Mouse (Mus musculus) neural tube, embryonic 12.5 days (tissue): ENCODE measurements around the gene Mrps27. TPM values are rescaled to one million over a fixed set of nuclear protein-coding genes. Genes with fewer than 3 reads are reported as not detected.

Experiments used
- ATAC-seq: fragments of 200-750 bp; cut with Nextera tagmentation; 2 replicates; pipeline ENCODE4 v1.8.0; 2017; ENCODE audit warnings: low read depth, mild to moderate bottlenecking, moderate TSS enrichment, moderate library complexity; ENCODE audit not compliant: low FRiP score
- H3K27ac ChIP-seq: fragments of 300-500 bp; sonication (generic); 2 replicates; pipeline ENCODE4 v1.5.1; 2016
- H3K27me3 ChIP-seq: fragments of 300-500 bp; sonication (generic); replicated peaks from 2 replicates; pipeline ENCODE4 v1.6.1; 2016; ENCODE audit warnings: mild to moderate bottlenecking
- H3K36me3 ChIP-seq: fragments of 300-500 bp; sonication (generic); 2 replicates; pipeline ENCODE4 v1.6.1; 2016; ENCODE audit warnings: mild to moderate bottlenecking
- H3K4me1 ChIP-seq: fragments of 300-500 bp; sonication (generic); 2 replicates; pipeline ENCODE4 v1.6.1; 2016
- H3K4me2 ChIP-seq: fragments of 300-500 bp; sonication (generic); replicated peaks from 2 replicates; pipeline ENCODE4 v1.6.1; 2016; ENCODE audit warnings: mild to moderate bottlenecking
- H3K4me3 ChIP-seq: fragments of 300-500 bp; sonication (generic); 2 replicates; pipeline ENCODE4 v1.5.1; 2016
- H3K9ac ChIP-seq: fragments of 300-500 bp; sonication (generic); 2 replicates; pipeline ENCODE4 v1.6.1; 2016; ENCODE audit warnings: mild to moderate bottlenecking
- H3K9me3 ChIP-seq: fragments of 300-500 bp; sonication (generic); 2 replicates; pipeline ENCODE4 v1.6.1; 2016; ENCODE audit warnings: mild to moderate bottlenecking
- whole genome bisulfite sequencing: fragments of 180-500 bp; shearing (Covaris S2); methylation state at CpG from one replicate; pipeline ENCODE4 v1.1.7; 2016; 5-methylcytosine and 5-hydroxymethylcytosine counted together
- polyA plus RNA-seq: library from polyadenylated mRNA; unstranded; fragments of >200 nt; fragmentation: Nextera tagmentation; extraction: Ambion mirVana; gene quantifications from 2 replicates; pipeline ENCODE4 v1.2.1, GENCODE M21; 2016

The Mrps27 gene
- polyA plus RNA-seq, 1 experiment from 2014 or later, result 49.4 TPM

DNA sequence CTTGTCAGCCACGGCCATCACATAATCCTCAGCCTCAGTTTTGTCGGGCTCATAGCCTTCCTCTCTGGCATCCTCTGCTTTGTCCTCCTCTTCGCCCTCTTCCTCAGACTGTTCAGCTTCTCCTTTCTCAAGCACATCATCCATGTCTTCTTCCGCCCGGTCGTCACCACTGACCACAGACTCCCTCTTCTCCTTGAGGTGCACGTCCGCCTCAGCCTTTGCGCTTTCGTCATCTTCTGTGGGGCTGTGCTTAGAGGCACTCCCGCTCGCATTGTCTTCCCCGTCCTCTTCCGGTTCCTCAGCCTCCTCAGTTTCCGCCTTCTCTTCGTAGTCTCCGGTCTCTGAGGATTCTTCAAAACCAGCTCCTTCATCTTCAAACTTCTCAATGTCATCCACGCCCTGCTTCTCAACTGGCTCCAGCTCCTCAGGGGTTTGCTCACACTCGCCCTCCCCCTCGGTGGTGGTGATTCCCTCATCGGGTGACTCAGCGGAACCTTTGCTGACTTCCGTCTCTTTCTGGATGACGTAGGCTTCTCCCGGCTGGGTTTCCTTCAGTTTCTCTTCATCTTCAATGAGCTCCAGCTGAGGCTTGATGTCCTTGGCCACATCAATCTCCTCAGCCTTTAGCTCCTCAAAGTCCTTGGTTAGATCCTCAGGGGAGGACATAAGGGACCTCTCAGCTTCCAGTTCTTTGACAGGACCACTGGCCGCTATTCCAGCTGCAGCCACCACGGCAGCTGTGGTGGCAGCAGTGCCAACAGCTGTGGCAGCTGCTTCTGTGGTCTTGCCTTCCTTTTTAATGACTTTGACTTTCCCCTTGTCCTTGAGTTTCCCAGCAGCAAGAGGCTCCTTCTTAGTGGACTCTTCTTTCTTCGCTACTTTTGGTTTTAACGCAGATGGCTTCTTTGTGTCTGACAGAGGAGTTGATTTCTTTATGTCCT lies 88.8 kb downstream of the Mrps27 start:
- no peak overlapping the region for H3K4me2 ChIP-seq
- H3K4me1 ChIP-seq, result no peaks in the 10 kb centered on the region
- H3K4me3 ChIP-seq, result no peak overlapping the region
- H3K9me3 ChIP-seq, result no peaks in the 10 kb centered on the region
- ATAC-seq, result no peak
- no peak overlapping the region for H3K9ac ChIP-seq
- no peaks in the 10 kb centered on the region for H3K27me3 ChIP-seq
- no peak overlapping the region for H3K27ac ChIP-seq
- peaks cover 99% of the 10 kb centered on the region for H3K36me3 ChIP-seq
- WGBS, result 95% methylated on average over 29 of the region's 29 CpGs

GRCm38 (mm10) chr13:99434494-99434893 lies 89.9 kb downstream of the Mrps27 start:
- no peak for ATAC-seq
- no peaks in the 10 kb centered on the region for H3K4me1 ChIP-seq
- no peaks in the 10 kb centered on the region for H3K9me3 ChIP-seq
- no peak overlapping the region for H3K9ac ChIP-seq
- no peak overlapping the region for H3K4me3 ChIP-seq
- H3K4me2 ChIP-seq, result no peak overlapping the region
- WGBS, result 96% methylated on average over 9 of the region's 9 CpGs
- H3K36me3 ChIP-seq, result peaks cover 100% of the 10 kb centered on the region
- H3K27me3 ChIP-seq, result no peaks in the 10 kb centered on the region
- no peak overlapping the region for H3K27ac ChIP-seq

DNA sequence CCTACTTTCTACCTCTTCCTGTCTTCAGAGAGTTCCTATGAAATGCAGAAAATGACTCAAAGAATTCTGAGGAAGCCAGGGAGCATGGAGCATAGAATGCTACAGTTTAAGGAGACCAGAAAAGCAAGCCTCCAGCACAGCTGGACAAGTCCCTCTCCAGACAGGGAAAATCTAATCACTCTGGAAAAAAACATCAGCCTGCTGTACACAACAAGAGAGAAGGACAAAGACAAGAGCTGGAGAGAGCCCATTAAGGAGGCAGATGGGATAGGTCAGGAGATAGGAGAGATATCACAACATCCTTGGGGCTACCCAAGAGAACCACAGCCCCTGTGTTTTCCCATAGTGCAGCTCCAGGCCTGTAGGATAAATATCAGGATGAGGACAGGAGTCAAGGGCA lies 92.5 kb downstream of the Mrps27 start:
- Histone ChIP-seq H3K4me1 (peaks cover 8% of the 10 kb centered on the region), H3K27me3 (no peaks in the 10 kb centered on the region), H3K4me3 (no peak overlapping the region), H3K27ac (no peak overlapping the region), H3K36me3 (peaks cover 100% of the 10 kb centered on the region), H3K9ac (no peak overlapping the region), H3K9me3 (no peaks in the 10 kb centered on the region), H3K4me2 (no peak overlapping the region)
- no peak for ATAC-seq

- Histone ChIP-seq H3K27me3 (no peaks in the 10 kb centered on the region), H3K27ac (no peak overlapping the region), H3K36me3 (peaks cover 77% of the 10 kb centered on the region), H3K9me3 (no peaks in the 10 kb centered on the region), H3K4me2 (no peak overlapping the region), H3K9ac (no peak overlapping the region), H3K4me1 (peaks cover 28% of the 10 kb centered on the region), H3K4me3 (no peak overlapping the region)
- no peak for ATAC-seq
- WGBS, result 95% methylated on average over 5 of the region's 5 CpGs
Measured at GRCm38 (mm10) chr13:99439357-99439756, 94.8 kb downstream of the Mrps27 start.

DNA sequence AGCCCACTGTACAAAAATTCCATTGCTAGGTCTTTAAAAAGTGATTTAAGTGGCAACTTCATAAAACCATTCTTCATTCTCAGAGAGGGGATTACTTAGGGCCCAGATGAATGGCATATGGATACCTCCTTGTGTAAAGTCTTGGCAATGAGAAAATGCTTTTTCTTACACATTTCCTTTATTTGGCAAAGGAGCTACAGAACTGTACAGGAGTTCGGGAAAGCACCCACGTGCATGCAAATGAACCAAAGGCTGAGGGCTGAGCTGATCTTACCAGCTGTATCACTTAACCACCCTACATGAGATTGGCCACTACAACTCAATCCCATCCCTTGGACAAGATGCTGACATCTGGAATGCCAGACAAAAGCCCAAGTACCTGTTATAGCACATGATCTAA lies 95.6 kb downstream of the Mrps27 start:
- Histone ChIP-seq H3K9ac (no peak overlapping the region), H3K4me2 (no peak overlapping the region), H3K27ac (no peak overlapping the region), H3K4me1 (peaks cover 36% of the 10 kb centered on the region), H3K27me3 (no peaks in the 10 kb centered on the region), H3K9me3 (no peaks in the 10 kb centered on the region), H3K36me3 (peaks cover 69% of the 10 kb centered on the region), H3K4me3 (no peak overlapping the region)
- no peak for ATAC-seq
- 100% methylated on average over 2 of the region's 2 CpGs for WGBS

GRCm38 (mm10) chr13:99441700-99442433 lies 97.3 kb downstream of the Mrps27 start:
- Histone ChIP-seq H3K4me2 (peak overlapping the region; percentile 57), H3K9ac (no peak overlapping the region), H3K36me3 (peaks cover 52% of the 10 kb centered on the region), H3K4me3 (0 out of 2 replicates have a peak overlapping the region, but pooled peaks have one; percentile 16), H3K27ac (no peak overlapping the region), H3K27me3 (no peaks in the 10 kb centered on the region), H3K9me3 (no peaks in the 10 kb centered on the region), H3K4me1 (peaks cover 49% of the 10 kb centered on the region)
- 33% methylated on average over 18 of the region's 18 CpGs for WGBS
- no peak for ATAC-seq

GRCm38 (mm10) chr13:99442434-99443249 lies 98.1 kb downstream of the Mrps27 start:
- WGBS, result 32% methylated on average over 12 of the region's 12 CpGs
- ATAC-seq, result no peak
- peaks cover 57% of the 10 kb centered on the region for H3K4me1 ChIP-seq

DNA sequence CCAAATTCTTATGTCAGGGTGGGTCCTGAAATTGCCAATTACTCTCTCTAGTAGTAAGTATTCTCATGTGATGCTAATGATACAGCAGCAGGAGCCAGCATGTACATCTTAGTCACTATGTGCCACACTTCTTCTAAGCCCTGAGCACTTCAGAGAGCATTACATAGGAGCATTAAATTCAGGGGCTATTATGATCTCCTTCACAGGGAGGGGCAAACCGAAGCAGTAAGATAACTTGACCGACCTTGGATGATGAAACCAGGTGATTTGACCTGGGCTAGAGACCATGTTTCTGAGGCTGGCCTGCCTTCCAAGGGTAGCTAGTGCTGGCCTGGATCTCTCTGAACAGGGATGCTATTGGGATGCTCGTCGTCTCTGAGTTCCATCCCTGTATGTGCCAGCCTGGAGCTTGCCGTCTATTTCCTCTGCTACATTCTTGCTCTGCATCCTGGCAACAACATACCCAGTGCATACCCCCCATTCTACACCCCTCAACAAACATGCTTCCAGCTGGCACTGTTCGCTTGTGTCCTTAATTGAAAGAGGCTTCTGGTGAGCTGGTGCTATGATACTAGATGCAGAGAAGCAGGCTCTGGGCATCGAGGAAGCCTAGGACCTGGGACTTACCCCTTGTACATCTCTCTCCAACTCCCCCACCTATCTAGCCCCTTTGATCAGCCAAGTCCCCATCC lies 99.0 kb downstream of the Mrps27 start:
- Histone ChIP-seq H3K4me2 (peak overlapping the region; percentile 57), H3K36me3 (peaks cover 34% of the 10 kb centered on the region), H3K9ac (peak overlapping the region; percentile 30; the same call in 1 of the 2 replicates), H3K27ac (peak overlapping the region; percentile 39), H3K4me1 (peaks cover 67% of the 10 kb centered on the region), H3K9me3 (no peaks in the 10 kb centered on the region), H3K27me3 (no peaks in the 10 kb centered on the region), H3K4me3 (peak overlapping the region; percentile 16)
- ATAC-seq, result peak; percentile 67
- WGBS, result 31% methylated on average over 7 of the region's 7 CpGs

More at GRCm38 (mm10) chr13:99442434-99443249, 98.1 kb downstream of the Mrps27 start:
- no peak overlapping the region for H3K27ac ChIP-seq
- H3K4me3 ChIP-seq, result peak overlapping the region; percentile 16
- H3K9ac ChIP-seq, result no peak overlapping the region
- peaks cover 44% of the 10 kb centered on the region for H3K36me3 ChIP-seq
- no peaks in the 10 kb centered on the region for H3K9me3 ChIP-seq
- H3K27me3 ChIP-seq, result no peaks in the 10 kb centered on the region
- H3K4me2 ChIP-seq, result peak overlapping the region; percentile 57

DNA sequence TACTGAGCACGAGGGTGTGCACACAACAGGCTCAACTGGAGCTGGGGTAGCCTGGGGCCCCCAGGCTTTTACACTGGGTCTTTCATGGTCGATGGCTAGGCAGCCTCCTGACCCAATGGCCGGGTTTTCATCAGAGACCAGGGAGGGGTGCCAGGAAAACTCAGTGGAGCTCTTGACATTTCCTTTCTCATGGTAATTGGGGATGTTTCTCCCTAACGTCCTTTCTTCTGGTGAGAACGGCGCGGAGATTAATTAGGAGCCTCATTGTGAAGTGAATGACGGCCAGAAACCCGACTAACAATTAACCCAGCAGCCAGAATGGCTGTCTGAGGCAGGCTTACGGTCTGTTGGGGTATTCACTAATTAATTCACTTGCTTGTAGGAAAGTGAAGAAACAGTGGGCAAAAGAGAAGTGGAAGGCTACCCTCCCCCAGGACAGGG lies 99.9 kb downstream of the Mrps27 start:
- Histone ChIP-seq H3K9me3 (no peaks in the 10 kb centered on the region), H3K4me2 (peak overlapping the region; percentile 57), H3K9ac (peak overlapping the region; percentile 30), H3K4me3 (no peak overlapping the region), H3K27me3 (no peaks in the 10 kb centered on the region), H3K27ac (peak overlapping the region; percentile 70), H3K4me1 (peaks cover 72% of the 10 kb centered on the region), H3K36me3 (peaks cover 26% of the 10 kb centered on the region)
- WGBS, result 4% methylated on average over 10 of the region's 10 CpGs
- ATAC-seq, result peak; percentile 91

DNA sequence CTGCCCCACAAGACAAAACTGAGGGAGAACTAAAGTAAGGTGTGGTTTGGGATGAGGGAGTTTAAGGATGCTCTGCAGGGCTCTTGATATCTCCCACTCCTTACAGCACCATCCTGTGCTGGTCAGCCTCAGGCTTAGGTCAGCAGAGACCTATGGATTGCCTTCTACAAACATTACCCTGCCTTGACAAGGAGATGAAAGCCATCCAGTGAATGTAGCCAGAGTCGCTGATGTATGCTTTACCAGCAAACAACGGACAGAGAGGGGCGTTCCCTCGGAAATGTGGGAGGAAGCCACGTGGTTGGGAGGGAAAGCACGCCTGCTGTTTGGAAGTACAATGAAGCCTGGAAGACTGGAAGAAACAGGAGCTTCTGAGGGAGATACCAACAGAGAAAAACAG lies 100.3 kb downstream of the Mrps27 start:
- Histone ChIP-seq H3K4me1 (peaks cover 76% of the 10 kb centered on the region), H3K4me2 (peak overlapping the region; percentile 57), H3K36me3 (peaks cover 22% of the 10 kb centered on the region), H3K9me3 (no peaks in the 10 kb centered on the region), H3K9ac (0 out of 2 replicates have a peak overlapping the region, but pooled peaks have one; percentile 30), H3K4me3 (no peak overlapping the region), H3K27me3 (no peaks in the 10 kb centered on the region), H3K27ac (peak overlapping the region; percentile 70)
- under 1% methylated on average over 6 of the region's 6 CpGs for WGBS
- peak; percentile 63 for ATAC-seq

DNA sequence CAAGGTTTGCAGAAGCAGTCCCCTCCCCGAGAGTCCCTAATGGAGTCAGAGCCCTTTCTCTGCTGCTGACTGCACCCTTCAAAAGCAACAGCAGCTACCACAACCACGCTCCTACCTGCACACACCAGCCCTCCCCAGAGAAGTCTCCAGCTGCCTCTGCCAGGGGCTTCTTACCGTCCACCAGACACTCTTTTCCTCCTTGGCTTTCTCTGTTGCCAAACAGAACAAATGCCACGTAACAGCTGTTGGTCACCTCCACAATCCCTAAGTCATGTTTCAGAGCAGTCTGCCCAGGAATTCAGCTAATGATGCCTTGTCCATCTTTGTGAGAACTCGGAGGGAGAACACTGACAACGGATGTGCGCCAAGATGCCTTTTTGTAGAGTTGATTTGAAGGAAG lies 102.4 kb downstream of the Mrps27 start:
- 60% methylated on average over 7 of the region's 7 CpGs for WGBS

More for the DNA sequence above, 102.4 kb downstream of the Mrps27 start:
- H3K27ac ChIP-seq, result peak overlapping the region; percentile 57
- H3K4me3 ChIP-seq, result no peak overlapping the region
- H3K9me3 ChIP-seq, result no peaks in the 10 kb centered on the region
- H3K4me1 ChIP-seq, result peaks cover 74% of the 10 kb centered on the region
- H3K4me2 ChIP-seq, result peak overlapping the region; percentile 46
- peaks cover 9% of the 10 kb centered on the region for H3K36me3 ChIP-seq
- H3K27me3 ChIP-seq, result no peaks in the 10 kb centered on the region
- peak overlapping the region; percentile 44; the same call in 1 of the 2 replicates for H3K9ac ChIP-seq
- ATAC-seq, result no peak
